Mouse (Mus musculus): ENCODE measurements around the gene Gnai2.
"Not testable (repeated sequence)": the region's sequence is repeated elsewhere in the genome, so short reads cannot be mapped to it uniquely, and the experiment has no call there.

The Gnai2 gene

GRCm38 (mm10) chr9:107570845-107571244 lies 64.3 kb downstream of the Gnai2 start:
- in situ Hi-C loops (cut with MboI, MseI), result no loop called here

DNA sequence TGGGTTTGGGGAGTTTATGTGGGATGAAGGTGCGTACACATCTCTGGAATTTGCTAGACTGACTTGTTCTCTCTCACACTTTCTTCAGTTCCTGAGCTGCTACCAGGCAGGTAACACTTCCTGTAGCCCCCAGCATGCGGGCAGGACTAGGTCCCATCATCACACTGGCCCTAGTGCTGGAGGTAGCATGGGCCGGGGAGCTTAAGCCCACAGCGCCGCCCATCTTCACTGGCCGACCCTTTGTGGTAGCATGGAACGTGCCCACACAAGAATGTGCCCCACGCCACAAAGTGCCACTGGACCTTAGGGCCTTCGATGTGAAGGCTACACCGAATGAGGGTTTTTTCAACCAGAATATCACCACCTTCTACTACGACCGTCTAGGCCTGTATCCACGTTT lies 65.2 kb downstream of the Gnai2 start:
- in situ Hi-C loops (cut with MboI, MseI), result no loop called here

DNA sequence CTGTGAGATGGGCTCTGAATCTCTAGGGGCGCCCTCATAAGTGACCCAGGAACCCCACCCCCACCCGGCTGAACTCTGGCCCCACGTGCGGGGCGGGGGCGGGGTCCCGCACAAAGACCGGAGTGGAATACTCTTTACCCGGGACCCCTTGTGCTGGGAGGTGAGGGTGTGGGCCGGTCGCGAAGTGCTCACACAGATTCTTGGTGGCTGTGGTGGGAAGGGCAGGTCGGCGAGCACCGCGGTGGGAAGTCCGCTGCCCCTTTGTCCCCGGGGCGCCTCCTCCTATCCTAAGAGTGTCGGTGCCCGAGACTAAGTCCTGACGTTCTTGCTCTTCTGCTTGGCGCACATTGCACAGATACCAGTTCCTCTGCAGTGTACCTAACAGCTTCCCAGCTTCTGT lies 65.9 kb downstream of the Gnai2 start:
- in situ Hi-C loops (cut with MboI, MseI), result no loop called here

DNA sequence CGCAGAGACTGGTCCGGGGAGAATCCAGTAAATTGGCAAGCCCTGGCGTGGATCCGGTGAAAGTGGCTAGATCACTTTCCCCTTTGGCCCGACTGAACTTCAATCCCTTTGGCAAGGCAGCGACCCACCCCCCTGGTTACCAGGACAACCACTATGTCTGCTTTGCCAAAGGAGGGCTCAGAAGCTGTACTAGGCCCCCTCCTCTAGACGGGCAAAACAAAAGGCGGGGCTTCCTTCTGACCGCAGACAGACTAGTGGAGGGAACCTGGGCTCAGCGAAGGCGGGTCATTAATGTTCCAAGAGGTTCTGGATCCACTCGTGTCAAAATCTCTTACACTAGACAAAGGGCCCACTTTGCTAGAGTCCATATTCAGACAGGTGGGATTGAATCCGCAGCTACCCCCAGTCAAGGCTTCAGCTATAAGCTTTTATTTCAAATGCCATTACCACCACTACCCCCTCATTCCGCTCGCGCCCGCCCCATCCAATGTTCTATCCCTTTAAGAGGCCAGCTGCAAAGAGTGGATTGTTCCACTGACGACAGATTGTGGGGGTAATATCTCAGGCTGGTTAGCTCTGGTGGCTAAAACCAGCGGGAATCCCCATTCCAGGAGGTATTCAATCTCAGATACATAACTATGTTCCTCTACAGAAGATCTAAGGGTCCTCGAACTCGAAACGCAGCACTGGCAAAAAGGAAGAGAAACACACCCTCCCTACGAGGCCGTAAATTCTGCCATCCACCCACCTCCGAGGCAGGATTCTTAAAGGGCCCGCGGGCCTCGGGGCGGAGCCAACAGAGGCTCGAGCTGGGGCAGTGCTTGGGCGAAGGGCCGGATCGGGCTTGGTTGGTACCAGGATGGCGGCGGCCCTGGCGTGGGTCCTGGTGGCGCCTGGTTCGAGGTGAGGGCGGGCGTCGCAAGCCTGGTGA lies 66.6 kb downstream of the Gnai2 start:
- in situ Hi-C loops (cut with MboI, MseI), result no loop called here

DNA sequence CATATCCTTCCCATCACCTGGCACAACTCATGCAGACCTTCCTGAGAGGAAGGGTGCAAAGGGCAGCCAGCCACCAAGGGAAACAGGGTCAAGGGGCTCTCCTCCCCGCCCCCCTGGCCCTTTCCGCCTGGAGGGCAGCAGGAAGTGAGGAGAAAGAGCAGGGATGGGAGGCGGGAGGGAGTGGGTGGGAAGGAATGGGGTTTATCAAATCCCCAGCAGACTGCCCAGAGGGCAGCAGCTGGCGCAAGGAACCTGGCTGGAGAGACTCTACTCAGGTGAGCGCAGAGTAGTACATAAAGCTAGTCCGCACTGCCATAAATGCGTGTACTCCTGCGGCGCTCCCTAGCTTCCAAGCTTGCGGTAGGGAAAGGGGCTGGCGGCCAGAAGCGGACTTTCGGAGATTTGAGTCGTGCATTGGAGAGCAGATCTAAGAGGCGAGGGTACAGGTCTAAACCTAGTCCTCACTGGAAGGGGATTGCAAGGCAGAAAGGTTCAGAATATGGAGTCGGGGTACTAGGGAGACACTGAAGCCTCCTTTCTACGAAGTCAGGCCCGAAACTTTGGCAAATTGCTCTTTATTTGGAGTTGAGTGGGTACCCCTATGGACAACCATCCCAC lies 67.4 kb downstream of the Gnai2 start, which contains the start of gene Hyal2:
Gene Hyal2, plus strand, starts transcription at position 244 of the 618 bp plus-strand sequence.
- in situ Hi-C loops (cut with MboI, MseI), result no loop called here

DNA sequence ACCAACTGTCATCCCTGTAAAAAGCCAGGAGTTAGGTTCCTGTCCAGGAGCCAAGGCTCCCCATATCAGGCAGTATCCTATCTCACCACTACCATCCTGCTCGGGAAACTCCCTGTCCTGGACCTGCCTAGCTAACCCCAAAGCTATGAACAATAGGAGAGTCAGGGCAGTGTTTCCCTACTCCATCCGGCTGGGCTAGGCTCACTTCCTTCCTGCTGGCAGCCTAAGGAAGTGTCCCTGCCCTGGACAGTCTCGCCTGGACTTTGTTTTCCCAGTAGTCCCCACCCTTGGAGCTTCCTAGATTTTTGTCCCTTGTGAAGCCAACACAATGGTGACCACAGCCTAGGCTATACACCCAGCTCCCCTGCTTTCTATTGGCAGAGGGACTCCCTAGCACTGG lies 68.3 kb downstream of the Gnai2 start:
- in situ Hi-C loops (cut with MboI, MseI), result no loop called here

DNA sequence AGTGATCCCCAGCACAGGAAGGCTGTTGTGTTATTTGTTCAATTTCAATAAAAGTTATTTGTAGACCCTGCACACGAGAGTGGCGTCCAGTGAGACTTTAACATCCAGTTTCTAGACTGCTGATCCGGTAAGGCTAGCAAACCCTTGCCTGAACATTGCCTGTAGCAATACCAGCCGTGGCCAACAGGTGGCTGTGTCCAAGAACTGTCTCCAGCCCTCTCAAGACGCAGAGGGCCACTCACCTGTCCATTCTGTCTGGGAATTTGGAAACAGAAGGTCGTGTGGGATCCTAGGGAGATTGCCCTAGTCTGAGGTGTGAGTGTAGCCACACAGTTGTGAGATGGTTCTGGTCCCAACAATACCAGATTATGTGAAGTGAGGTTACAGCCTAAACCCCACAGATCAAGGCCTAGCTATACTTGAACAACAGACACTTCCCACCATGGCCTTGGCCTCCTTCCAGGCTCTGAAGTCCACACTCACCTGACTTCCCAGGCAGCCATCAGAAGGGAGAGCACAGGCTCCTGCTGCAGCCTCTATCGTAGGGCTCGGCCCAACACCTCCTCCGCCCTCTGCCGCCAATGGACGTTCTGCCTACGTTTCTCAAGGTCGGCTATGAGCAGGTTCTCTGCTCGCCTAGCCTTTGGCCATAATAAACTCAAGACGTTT lies 69.0 kb downstream of the Gnai2 start:
- in situ Hi-C loops (cut with MboI, MseI), result no loop called here

DNA sequence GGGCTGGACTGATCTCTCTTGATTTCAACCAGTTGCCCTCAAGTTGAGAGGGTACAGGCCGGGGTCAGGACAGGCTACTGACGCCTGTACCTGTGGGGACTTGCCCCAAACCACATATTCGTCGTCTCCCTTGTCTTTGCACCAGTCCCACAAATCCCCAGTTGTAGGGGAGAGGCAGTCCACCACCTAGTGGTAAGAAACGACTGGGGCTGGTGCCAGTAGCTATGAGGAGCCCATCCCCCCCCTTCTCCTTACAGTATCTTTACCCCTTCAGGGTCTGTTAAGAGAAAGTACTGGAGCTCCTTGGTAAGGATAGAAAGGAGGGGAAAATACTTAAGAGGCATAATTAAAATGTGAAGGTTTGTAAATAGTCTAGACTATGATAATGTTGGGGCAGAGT lies 69.6 kb downstream of the Gnai2 start:
- in situ Hi-C loops (cut with MboI, MseI), result not testable (repeated sequence)
